Mouse (Mus musculus) layer of hippocampus, postnatal 14 days (tissue): Measurements from ENCODE around the gene Atg101. TPM values are rescaled to one million over a fixed set of nuclear protein-coding genes. Genes with fewer than 3 reads are reported as not detected.

Source experiments
- DNase-seq, 2 experiments: peaks; one replicate each; pipeline ENCODE4 v3.0.0; 2021 to 2022; ENCODE audit warnings: low spot score in 2 of 2, mixed read lengths in 1 of 2
- total RNA-seq, 2 experiments: library from RNA; stranded (reverse); gene quantifications; 2 replicates each; pipeline ENCODE4 v1.2.3; 2021

The Atg101 gene
- total RNA-seq, 2 experiments from 2014 or later = 45.9 to 47.3 TPM

DNA sequence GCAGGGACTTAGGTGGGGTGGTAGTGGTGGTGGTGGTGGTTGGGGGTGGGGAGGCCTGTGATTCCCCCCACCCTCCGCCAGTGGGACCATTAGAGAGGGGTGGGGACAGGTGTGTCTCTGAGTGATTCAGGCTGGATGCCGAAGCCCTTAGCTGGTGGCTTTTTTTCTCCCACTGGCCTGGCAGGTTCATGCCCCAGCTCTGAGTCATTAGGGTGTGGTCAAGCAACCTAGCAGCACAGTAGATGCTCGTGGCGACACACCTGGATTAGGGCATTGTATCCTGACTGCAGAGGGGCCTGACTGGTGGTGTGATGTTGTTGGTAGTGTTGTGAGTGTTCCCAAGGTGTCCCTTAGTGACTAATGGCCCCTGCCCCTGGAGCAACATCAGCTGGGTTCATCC is 47.0 kb downstream of the Atg101 start:
- DNase-seq = no peak

DNA sequence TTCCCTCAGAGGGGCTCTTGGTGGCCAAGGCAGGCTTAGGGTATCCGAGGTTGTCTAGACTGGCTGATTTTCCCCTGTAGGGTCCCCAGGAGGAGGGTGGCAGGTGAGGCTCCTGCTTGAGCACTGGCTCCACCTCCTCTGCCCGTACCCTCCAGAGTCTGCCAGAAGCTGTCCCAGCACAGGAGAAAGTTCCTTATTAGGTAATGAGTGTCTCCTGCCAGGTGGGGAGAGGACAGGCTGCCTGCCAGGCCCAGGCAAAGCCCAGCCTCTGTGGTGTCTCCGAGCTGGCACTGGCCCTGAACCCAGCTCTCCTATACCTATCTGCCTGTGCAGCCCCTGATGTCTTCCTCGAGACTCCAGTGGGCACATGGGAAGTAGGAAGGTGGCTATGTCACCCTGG is 48.3 kb downstream of the Atg101 start:
- no peak for DNase-seq

DNA sequence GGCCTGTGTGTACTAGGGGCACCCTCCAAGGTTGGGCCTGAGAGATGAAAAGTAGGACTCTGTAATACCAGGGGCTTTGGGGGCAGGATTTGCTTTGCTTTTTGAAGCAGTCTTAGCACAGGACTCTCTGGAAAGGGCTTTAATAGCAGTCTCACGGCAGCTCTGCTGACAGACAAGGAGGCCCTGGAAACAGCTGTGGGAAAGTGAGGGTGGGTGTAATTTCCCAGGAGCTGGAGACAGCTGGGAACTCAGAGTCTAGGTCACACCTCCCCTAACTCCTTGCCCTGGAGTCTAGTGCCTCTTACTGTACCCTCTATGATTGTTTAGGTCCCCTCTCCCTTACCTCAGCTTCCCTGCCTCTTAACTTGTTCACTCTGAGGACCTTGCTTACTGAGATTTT is 49.1 kb downstream of the Atg101 start:
- DNase-seq = no peak

DNA sequence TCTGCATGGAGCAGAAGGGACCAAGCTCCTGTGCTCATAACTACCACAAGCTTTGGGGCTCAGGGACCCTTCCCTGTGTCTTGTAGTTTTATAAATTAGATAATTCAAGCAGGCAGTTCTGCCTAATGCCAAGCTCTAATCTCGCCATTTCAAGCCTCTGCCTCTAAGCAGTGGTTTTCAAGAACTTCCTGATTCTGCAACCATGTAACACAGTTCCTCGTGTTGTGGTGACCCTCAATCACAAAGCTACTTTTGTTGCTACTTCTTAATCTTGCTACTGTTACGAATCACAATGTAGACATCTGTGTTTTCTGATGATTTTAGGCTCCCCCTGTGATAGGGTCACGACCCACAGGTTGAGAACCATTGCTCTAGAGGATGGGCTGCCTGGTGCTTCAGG is 49.6 kb downstream of the Atg101 start:
- DNase-seq = no peak

DNA sequence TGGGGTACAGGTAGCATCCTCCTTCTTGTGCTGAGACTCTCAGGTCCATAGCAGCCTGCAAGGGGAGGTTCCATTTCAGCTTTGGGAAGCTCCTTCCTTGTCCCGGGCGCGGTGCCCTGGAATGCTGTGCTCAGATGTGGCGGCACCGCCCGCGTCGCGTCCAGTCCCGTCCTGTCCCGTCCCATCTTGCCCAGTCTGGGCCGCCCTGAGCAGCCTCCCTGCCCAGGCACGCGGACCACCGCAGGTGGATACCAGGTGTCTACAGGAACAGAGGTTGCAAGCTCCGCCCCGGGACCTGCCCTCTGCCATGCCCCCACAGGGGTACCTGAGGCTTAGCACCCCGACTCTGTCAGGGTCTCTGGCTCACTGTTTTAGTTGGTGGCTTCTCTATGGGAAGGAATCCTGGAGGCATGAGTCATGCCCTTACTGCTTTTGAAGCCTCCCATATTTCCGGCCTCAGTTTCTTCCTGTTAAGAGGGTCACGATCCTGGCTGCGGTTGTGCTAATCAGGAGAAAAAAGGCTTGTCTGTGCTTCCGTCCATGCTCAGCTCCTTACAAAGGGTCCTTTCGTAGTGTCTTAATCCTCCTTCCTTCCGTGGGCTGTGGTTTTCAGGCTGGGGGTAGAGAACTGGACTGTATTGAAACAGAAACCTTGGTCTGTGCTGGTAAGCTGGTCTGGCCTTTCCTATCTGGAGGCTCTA is 52.6 kb downstream of the Atg101 start:
- no peak for DNase-seq

DNA sequence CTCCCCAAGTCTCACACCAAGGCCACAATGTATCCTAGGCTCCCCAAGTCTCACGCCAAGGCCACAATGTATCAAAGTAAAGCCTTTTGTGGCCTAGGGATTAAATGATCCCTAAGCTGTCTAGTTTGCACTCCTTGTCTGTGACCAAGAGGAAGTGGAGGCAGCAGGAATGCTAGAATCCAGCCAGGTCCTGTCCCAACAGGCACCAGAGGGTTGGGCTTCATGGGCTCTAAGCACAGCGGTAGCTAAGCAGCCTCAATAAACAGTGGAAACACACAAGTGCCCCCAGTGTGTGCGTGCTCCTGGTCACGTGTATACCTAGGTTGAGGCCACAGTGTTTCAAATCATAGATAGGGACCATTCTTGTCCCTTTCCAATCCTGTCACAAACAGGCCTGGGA is 54.3 kb downstream of the Atg101 start:
- DNase-seq = no peak

DNA sequence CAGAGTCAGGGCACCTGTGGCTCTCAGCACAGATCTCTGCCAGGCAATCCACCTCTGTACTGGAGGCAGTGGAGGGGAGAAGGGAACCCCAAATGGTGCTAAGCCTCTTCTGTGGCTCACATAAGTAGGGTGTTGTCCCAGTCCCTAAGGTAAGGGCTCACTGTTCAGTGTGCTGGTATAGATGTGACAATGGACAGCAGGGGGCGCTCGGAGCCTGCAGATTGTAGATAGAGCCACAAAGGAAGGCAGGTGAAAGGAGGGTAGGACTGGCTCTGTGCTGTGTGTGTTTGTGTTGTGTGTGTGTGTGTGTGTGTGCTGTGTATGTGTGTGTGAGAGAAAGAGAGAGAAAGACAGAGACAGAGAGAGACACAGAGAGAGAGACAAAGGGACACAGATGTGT is 55.5 kb downstream of the Atg101 start:
- DNase-seq = peak; percentile 87 to 93

Other genes starting within 250 kb of the Atg101 start
- gene Gm47841, start 236.9 kb upstream of the Atg101 start, total RNA-seq = not detected
- gene Fignl2, start 205.7 kb upstream of the Atg101 start, total RNA-seq = 1 to 10 TPM; 1.1 to 1.2 TPM
- gene Ankrd33, start 168.5 kb upstream of the Atg101 start, total RNA-seq = not detected
- 10 to 100 TPM; 11.9 to 12.0 TPM for gene Acvrl1, start 155.8 kb upstream of the Atg101 start, total RNA-seq
- gene Acvr1b, start 110.2 kb upstream of the Atg101 start, total RNA-seq = 10 to 100 TPM; 71.3 to 79.6 TPM
- gene Grasp, start 60.1 kb upstream of the Atg101 start, total RNA-seq = 10 to 100 TPM; 53.4 to 55.2 TPM
- gene Nr4a1, start 30.0 kb upstream of the Atg101 start, total RNA-seq = 10 to 100 TPM; 34.5 to 54.4 TPM
- gene 6030408B16Rik, start 8.9 kb downstream of the Atg101 start, total RNA-seq = under 1 TPM; 0.28 to 0.69 TPM
- gene Krt80, start 85.9 kb downstream of the Atg101 start, total RNA-seq = under 1 TPM in 1 of 2 experiments, not detected in 1; 0.10 TPM
- not detected for gene Krt7, start 126.8 kb downstream of the Atg101 start, total RNA-seq
- gene Krt87, start 154.5 kb downstream of the Atg101 start, total RNA-seq = under 1 TPM; 0.18 to 0.81 TPM
- not detected for gene Krt88, start 163.5 kb downstream of the Atg101 start, total RNA-seq
- gene Krt81, start 179.5 kb downstream of the Atg101 start, total RNA-seq = not detected
- not detected for gene Krt86, start 189.2 kb downstream of the Atg101 start, total RNA-seq
- gene Krt83, start 207.2 kb downstream of the Atg101 start, total RNA-seq = not detected
- gene Gm49425, start 233.0 kb downstream of the Atg101 start, total RNA-seq = not detected
- gene Krt84, start 248.5 kb downstream of the Atg101 start, total RNA-seq = not detected